Mouse (Mus musculus): ENCODE results near the gene Stk31.

- peak; percentile 82 for TF ChIP-seq CTCF (IDR thresholded peaks at IDR 0.05; ENCODE audit: low read depth)
- no peak for TF ChIP-seq EP300 (IDR thresholded peaks at IDR 0.05; ENCODE audit: low read depth)
Measured at GRCm38 (mm10) chr6:49519053-49519452, 123.6 kb downstream of the Stk31 start.
